Mouse (Mus musculus): ENCODE data around the gene Spaar. TPM values are rescaled to one million over a fixed set of nuclear protein-coding genes. Genes with fewer than 3 reads are reported as not detected.

The Spaar gene
- total and polyA plus RNA-seq, 3 experiments, result not detected

GRCm38 (mm10) chr4:43713652-43714219, 16.1 kb upstream of the Spaar start:
- no peaks in the 10 kb centered on the region for H3K4me1 ChIP-seq (ENCODE audit: control insufficient read depth in 1 of 2, insufficient read depth in 2 of 2, low read length in 2 of 2)
- H3K9ac ChIP-seq (ENCODE audit: control insufficient read depth, low read depth, low read length, poor library complexity, severe bottlenecking), result no peak overlapping the region
- no peak overlapping the region for H3K27ac ChIP-seq (ENCODE audit: control insufficient read depth, low read depth, low read length)
- peaks cover 11 to 13% of the 10 kb centered on the region in 2 experiments for H3K27me3 ChIP-seq (ENCODE audit: control insufficient read depth in 1 of 2, insufficient read depth in 2 of 2, low read length in 2 of 2)
- no peaks in the 10 kb centered on the region for H3K36me3 ChIP-seq (ENCODE audit: control insufficient read depth in 1 of 2, insufficient read depth in 2 of 2, low read length in 2 of 2)
- no peaks in the 10 kb centered on the region for H3K9me3 ChIP-seq (replicated peaks; ENCODE audit: insufficient read depth, low read length)
- DNase-seq (ENCODE audit: low read depth, low spot score), result no peak
- no peak for TF ChIP-seq MAZ (IDR thresholded peaks at IDR 0.05; ENCODE audit: low read depth, low read length)
- TF ChIP-seq MYC (IDR thresholded peaks at IDR 0.05; ENCODE audit: low read depth, low read length), result no peak
- no peak for TF ChIP-seq NELFE (IDR thresholded peaks at IDR 0.05; ENCODE audit: low read depth, low read length)
- no peak for TF ChIP-seq EP300 (IDR thresholded peaks at IDR 0.05; ENCODE audit: low read depth in 1 of 2, low read length in 2 of 2)
- TF ChIP-seq ETS1 (IDR thresholded peaks at IDR 0.05; ENCODE audit: low read depth, low read length), result no peak
- no peak for TF ChIP-seq E2F4 (IDR thresholded peaks at IDR 0.05; ENCODE audit: borderline replicate concordance, low read depth, low read length)
- TF ChIP-seq CTCF (IDR thresholded peaks at IDR 0.05 in 2 of 3, conservative IDR thresholded peaks at IDR 0.05 in 1 of 3; ENCODE audit: control insufficient read depth in 1 of 3, insufficient read depth in 1 of 3, low read depth in 2 of 3, low read length in 3 of 3, poor library complexity in 1 of 3, severe bottlenecking in 1 of 3), result no peak
- no peak for TF ChIP-seq NRF1 (IDR thresholded peaks at IDR 0.05; ENCODE audit: insufficient read depth, low read depth, low read length, poor library complexity, severe bottlenecking)
- TF ChIP-seq RAD21 (IDR thresholded peaks at IDR 0.05; ENCODE audit: low read depth, low read length), result no peak
- no peak for TF ChIP-seq UBTF (IDR thresholded peaks at IDR 0.05; ENCODE audit: borderline replicate concordance, insufficient read depth, low read depth, low read length)
- no peak for TF ChIP-seq POLR2AphosphoS2 (IDR thresholded peaks at IDR 0.05; ENCODE audit: low read length)
- TF ChIP-seq SIN3A (IDR thresholded peaks at IDR 0.05; ENCODE audit: low read length), result no peak
- TF ChIP-seq MXI1 (IDR thresholded peaks at IDR 0.05; ENCODE audit: low read depth, low read length), result no peak
- TF ChIP-seq POLR2A (IDR thresholded peaks at IDR 0.05; ENCODE audit: control insufficient read depth in 1 of 2, insufficient read depth in 1 of 2, low read depth in 1 of 2, low read length in 2 of 2, poor library complexity in 1 of 2), result no peak
- TF ChIP-seq ZC3H11A (IDR thresholded peaks at IDR 0.05; ENCODE audit: low read depth, low read length), result no peak
- TF ChIP-seq GABPA (IDR thresholded peaks at IDR 0.05; ENCODE audit: low read depth, low read length), result no peak
- TF ChIP-seq MAFK (IDR thresholded peaks at IDR 0.05; ENCODE audit: borderline replicate concordance, low read depth, low read length), result no peak
- no peaks in the 10 kb centered on the region for H3K79me2 ChIP-seq (ENCODE audit: control insufficient read depth, insufficient read depth, low read length, poor library complexity)
- H3K4me3 ChIP-seq (ENCODE audit: control insufficient read depth in 1 of 2, insufficient read depth in 1 of 2, low read depth in 2 of 2, low read length in 2 of 2), result no peak overlapping the region

- H3K27ac ChIP-seq (ENCODE audit: control insufficient read depth, low read depth, low read length), result no peak overlapping the region
- no peak for DNase-seq (ENCODE audit: low read depth, low spot score)
- no peak for TF ChIP-seq ELF1 (IDR thresholded peaks at IDR 0.05; ENCODE audit: low read depth, low read length)
- no peak for TF ChIP-seq KAT2A (conservative IDR thresholded peaks at IDR 0.05; ENCODE audit: low read depth, low read length)
- no peak for TF ChIP-seq EP300 (IDR thresholded peaks at IDR 0.05; ENCODE audit: low read depth in 1 of 2, low read length in 2 of 2)
- no peak for TF ChIP-seq GATA1 (IDR thresholded peaks at IDR 0.05; ENCODE audit: low read depth, low read length)
- H3K27me3 ChIP-seq (ENCODE audit: control insufficient read depth in 1 of 2, insufficient read depth in 2 of 2, low read length in 2 of 2), result peaks cover 6 to 10% of the 10 kb centered on the region in 2 experiments; a peak in 3 of 4 replicates
- no peaks in the 10 kb centered on the region for H3K4me1 ChIP-seq (ENCODE audit: control insufficient read depth in 1 of 2, insufficient read depth in 2 of 2, low read length in 2 of 2)
- H3K9ac ChIP-seq (ENCODE audit: control insufficient read depth, low read depth, low read length, poor library complexity, severe bottlenecking), result no peak overlapping the region
- H3K36me3 ChIP-seq (ENCODE audit: control insufficient read depth in 1 of 2, insufficient read depth in 2 of 2, low read length in 2 of 2), result no peaks in the 10 kb centered on the region
- H3K9me3 ChIP-seq (replicated peaks; ENCODE audit: insufficient read depth, low read length), result no peaks in the 10 kb centered on the region
- no peaks in the 10 kb centered on the region for H3K79me2 ChIP-seq (ENCODE audit: control insufficient read depth, insufficient read depth, low read length, poor library complexity)
- no peak overlapping the region for H3K4me3 ChIP-seq (ENCODE audit: control insufficient read depth in 1 of 2, insufficient read depth in 1 of 2, low read depth in 2 of 2, low read length in 2 of 2)
These were observed 9.2 kb upstream of the Spaar start for GRCm38 (mm10) chr4:43720491-43721228.
